Mouse (Mus musculus) hindbrain, embryonic 16.5 days (tissue): ENCODE measurements around the gene Rtkn2. TPM values are rescaled to one million over a fixed set of nuclear protein-coding genes. Genes with fewer than 3 reads are reported as not detected.

ENCODE experiments used
- ATAC-seq: fragments of 200-750 bp; cut with Nextera tagmentation; 2 replicates; pipeline ENCODE4 v1.8.0; 2017; ENCODE audit warnings: moderate TSS enrichment, moderate library complexity
- H3K27ac ChIP-seq: fragments of 300-500 bp; sonication (generic); 2 replicates; pipeline ENCODE4 v1.5.1; 2014; ENCODE audit warnings: low read depth, mild to moderate bottlenecking, control low read depth, low read length, moderate library complexity
- H3K27me3 ChIP-seq: fragments of 300-500 bp; sonication (generic); replicated peaks from 2 replicates; pipeline ENCODE4 v1.6.1; 2014; ENCODE audit warnings: low read length; ENCODE audit not compliant: control insufficient read depth, insufficient read depth
- H3K36me3 ChIP-seq: fragments of 300-500 bp; sonication (generic); 2 replicates; pipeline ENCODE4 v1.6.1; 2014; ENCODE audit warnings: mild to moderate bottlenecking, low read length, moderate library complexity, mixed read lengths; ENCODE audit not compliant: control insufficient read depth, insufficient read depth
- H3K4me1 ChIP-seq: fragments of 300-500 bp; sonication (generic); 2 replicates; pipeline ENCODE4 v1.6.1; 2014; ENCODE audit warnings: low read depth, low read length; ENCODE audit not compliant: control insufficient read depth, insufficient read depth
- H3K4me2 ChIP-seq: fragments of 300-500 bp; sonication (generic); 2 replicates; pipeline ENCODE4 v1.6.1; 2014; ENCODE audit warnings: mild to moderate bottlenecking, low read length, control low read depth, moderate library complexity
- H3K4me3 ChIP-seq: fragments of 300-500 bp; sonication (generic); 2 replicates; pipeline ENCODE4 v1.5.1; 2014; ENCODE audit warnings: mild to moderate bottlenecking, low read length, control low read depth, moderate library complexity
- H3K9ac ChIP-seq: fragments of 300-500 bp; sonication (generic); 2 replicates; pipeline ENCODE4 v1.6.1; 2014; ENCODE audit warnings: low read depth, mild to moderate bottlenecking, control low read depth, low read length, moderate library complexity
- H3K9me3 ChIP-seq: fragments of 300-500 bp; sonication (generic); 2 replicates; pipeline ENCODE4 v1.6.1; 2014; ENCODE audit warnings: mild to moderate bottlenecking, low read length, moderate library complexity; ENCODE audit not compliant: control insufficient read depth
- WGBS: fragments of 180-500 bp; shearing (Covaris S2); extraction: QIAGEN DNeasy Blood & Tissue Kit; methylation state at CpG from one replicate; pipeline ENCODE4 v1.1.7; 2014; 5-methylcytosine and 5-hydroxymethylcytosine counted together
- polyA plus RNA-seq: library from polyadenylated mRNA; unstranded; fragments of >200 nt; fragmentation: Nextera tagmentation; extraction: Ambion mirVana; gene quantifications from 2 replicates; pipeline ENCODE4 v1.2.1, GENCODE M21; 2015

Rtkn2 gene
- polyA plus RNA-seq = 3.7 and 4.4 TPM in 2 replicates

GRCm38 (mm10) chr10:67979401-67980157 lies at the start of gene Rtkn2:
TSS of gene Rtkn2 (plus strand) at chr10:67979570.
- Histone ChIP-seq H3K27me3 (no peaks in the 10 kb centered on the region), H3K27ac (peak within 1 kb of the TSS; percentile 54), H3K4me1 (peaks cover 7% of the 10 kb centered on the region), H3K9ac (peak within 1 kb of the TSS; percentile 76), H3K9me3 (no peaks in the 10 kb centered on the region), H3K4me2 (peak within 1 kb of the TSS; percentile 100), H3K36me3 (no peaks in the 10 kb centered on the region), H3K4me3 (peak within 1 kb of the TSS; percentile 79)
- ATAC-seq = peak; percentile 99
- WGBS = under 1% methylated on average over 52 of the region's 57 CpGs

- H3K27me3 ChIP-seq = no peaks in the 10 kb centered on the region
- no peak overlapping the region for H3K4me3 ChIP-seq
- no peak overlapping the region for H3K9ac ChIP-seq
- no peak overlapping the region for H3K27ac ChIP-seq
- no peaks in the 10 kb centered on the region for H3K4me1 ChIP-seq
- H3K36me3 ChIP-seq = no peaks in the 10 kb centered on the region
- 86% methylated on average over 4 of the region's 4 CpGs for WGBS
- ATAC-seq = no peak
- no peak overlapping the region for H3K4me2 ChIP-seq
- no peaks in the 10 kb centered on the region for H3K9me3 ChIP-seq
These were observed 48.0 kb upstream of the Rtkn2 start for GRCm38 (mm10) chr10:67931328-67931727.

- no peaks in the 10 kb centered on the region for H3K9me3 ChIP-seq
- no peak overlapping the region for H3K4me3 ChIP-seq
- no peaks in the 10 kb centered on the region for H3K36me3 ChIP-seq
- H3K4me1 ChIP-seq = no peaks in the 10 kb centered on the region
- H3K27me3 ChIP-seq = no peaks in the 10 kb centered on the region
- H3K4me2 ChIP-seq = no peak overlapping the region
- WGBS = 92% methylated on average over 11 of the region's 11 CpGs
- no peak overlapping the region for H3K27ac ChIP-seq
- no peak overlapping the region for H3K9ac ChIP-seq
- no peak for ATAC-seq
These were observed 46.6 kb upstream of the Rtkn2 start for GRCm38 (mm10) chr10:67932780-67933179.

GRCm38 (mm10) chr10:67936944-67937343 lies 42.4 kb upstream of the Rtkn2 start:
- Histone ChIP-seq H3K9ac (no peak overlapping the region), H3K27me3 (no peaks in the 10 kb centered on the region), H3K4me3 (no peak overlapping the region), H3K27ac (no peak overlapping the region), H3K4me2 (no peak overlapping the region), H3K9me3 (no peaks in the 10 kb centered on the region), H3K4me1 (no peaks in the 10 kb centered on the region), H3K36me3 (no peaks in the 10 kb centered on the region)
- no peak for ATAC-seq
- 75% methylated on average over 4 of the region's 4 CpGs for WGBS

- no peaks in the 10 kb centered on the region for H3K36me3 ChIP-seq
- no peak overlapping the region for H3K4me3 ChIP-seq
- H3K4me2 ChIP-seq = no peak overlapping the region
- H3K27me3 ChIP-seq = no peaks in the 10 kb centered on the region
- no peak overlapping the region for H3K9ac ChIP-seq
- ATAC-seq = no peak
- no peak overlapping the region for H3K27ac ChIP-seq
- H3K9me3 ChIP-seq = no peaks in the 10 kb centered on the region
- no peaks in the 10 kb centered on the region for H3K4me1 ChIP-seq
- WGBS = 92% methylated on average over 5 of the region's 5 CpGs
These were observed 41.6 kb upstream of the Rtkn2 start for GRCm38 (mm10) chr10:67937775-67938174.

GRCm38 (mm10) chr10:67939546-67939945 lies 39.8 kb upstream of the Rtkn2 start:
- ATAC-seq = no peak
- no peaks in the 10 kb centered on the region for H3K9me3 ChIP-seq
- no peaks in the 10 kb centered on the region for H3K36me3 ChIP-seq
- H3K9ac ChIP-seq = no peak overlapping the region
- WGBS = 81% methylated on average over 12 of the region's 12 CpGs
- no peak overlapping the region for H3K27ac ChIP-seq
- no peak overlapping the region for H3K4me3 ChIP-seq
- no peak overlapping the region for H3K4me2 ChIP-seq
- no peaks in the 10 kb centered on the region for H3K4me1 ChIP-seq
- no peaks in the 10 kb centered on the region for H3K27me3 ChIP-seq

- H3K27me3 ChIP-seq = no peaks in the 10 kb centered on the region
- no peak overlapping the region for H3K4me3 ChIP-seq
- H3K9me3 ChIP-seq = no peaks in the 10 kb centered on the region; the same call in 1 of the 2 replicates
- WGBS = 86% methylated on average over 4 of the region's 4 CpGs
- ATAC-seq = no peak
- H3K4me1 ChIP-seq = no peaks in the 10 kb centered on the region
- H3K4me2 ChIP-seq = no peak overlapping the region
- no peak overlapping the region for H3K9ac ChIP-seq
- H3K36me3 ChIP-seq = no peaks in the 10 kb centered on the region
- H3K27ac ChIP-seq = no peak overlapping the region
These were observed 35.9 kb upstream of the Rtkn2 start for GRCm38 (mm10) chr10:67943513-67943912.

- H3K27me3 ChIP-seq = no peaks in the 10 kb centered on the region
- H3K9ac ChIP-seq = no peak overlapping the region
- no peaks in the 10 kb centered on the region for H3K36me3 ChIP-seq
- no peak for ATAC-seq
- no peak overlapping the region for H3K4me2 ChIP-seq
- no peak overlapping the region for H3K27ac ChIP-seq
- no peaks in the 10 kb centered on the region; the same call in 1 of the 2 replicates for H3K9me3 ChIP-seq
- 82% methylated on average over 8 of the region's 8 CpGs for WGBS
- H3K4me3 ChIP-seq = no peak overlapping the region
- H3K4me1 ChIP-seq = no peaks in the 10 kb centered on the region
These were observed 29.2 kb upstream of the Rtkn2 start for GRCm38 (mm10) chr10:67950059-67950748.

- Histone ChIP-seq H3K36me3 (no peaks in the 10 kb centered on the region), H3K9me3 (no peaks in the 10 kb centered on the region), H3K27me3 (no peaks in the 10 kb centered on the region), H3K9ac (no peak overlapping the region), H3K27ac (no peak overlapping the region), H3K4me3 (no peak overlapping the region), H3K4me1 (no peaks in the 10 kb centered on the region), H3K4me2 (no peak overlapping the region)
- no peak for ATAC-seq
- WGBS = 83% methylated on average over 4 of the region's 4 CpGs
These were observed 27.7 kb upstream of the Rtkn2 start for GRCm38 (mm10) chr10:67951690-67952089.
